Mouse (Mus musculus) adrenal gland, postnatal 25 days (tissue): ENCODE results near the gene Nfam1. TPM values are rescaled to one million over a fixed set of nuclear protein-coding genes. Genes with fewer than 3 reads are reported as not detected.

Experiments
- DNase-seq: peaks from one replicate; pipeline ENCODE4 v3.0.0; 2021; ENCODE audit warnings: mixed read lengths
- total RNA-seq: library from RNA; stranded (reverse); gene quantifications from 2 replicates; pipeline ENCODE4 v1.2.3, GENCODE M21; 2021

Nfam1 gene
- total RNA-seq, 1 experiment from 2014 or later = 1.5 TPM

GRCm38 (mm10) chr15:82992911-82993310 lies 40.2 kb downstream of the Nfam1 start:
- no peak for DNase-seq

DNA sequence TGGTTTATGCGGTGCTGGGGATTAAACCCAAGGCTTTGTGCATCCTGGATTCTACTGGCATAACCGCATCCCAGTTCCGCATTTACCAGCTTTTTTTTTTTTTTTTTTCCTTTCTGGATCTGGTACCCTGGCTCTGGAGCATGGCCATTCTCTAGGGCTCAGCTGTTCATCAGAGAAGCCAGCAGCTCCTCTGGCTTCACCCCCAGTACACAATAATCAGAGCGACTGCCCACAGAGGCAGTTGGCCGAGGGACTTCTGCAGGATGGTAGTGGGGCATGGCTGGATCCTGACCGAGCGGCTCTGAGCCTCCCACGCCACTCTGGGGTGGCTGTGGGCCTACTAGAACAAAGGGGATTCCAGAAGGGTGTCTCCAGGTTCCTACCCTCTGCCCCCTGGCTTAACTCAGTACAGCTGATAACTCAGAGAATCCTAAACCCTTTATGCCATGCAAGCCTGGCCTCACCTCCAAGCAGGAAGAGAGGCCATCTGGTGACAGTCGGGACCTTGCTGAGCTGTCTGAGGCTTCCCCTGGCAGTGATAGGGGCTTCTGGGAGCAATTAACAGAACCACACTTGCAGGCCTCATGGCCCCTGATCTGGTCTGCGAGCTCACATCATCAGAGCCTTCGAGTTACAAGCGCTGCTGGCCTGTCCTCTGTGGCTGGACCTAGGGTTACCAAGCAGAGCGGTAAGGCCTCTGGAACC lies 40.9 kb downstream of the Nfam1 start:
- DNase-seq = no peak

DNA sequence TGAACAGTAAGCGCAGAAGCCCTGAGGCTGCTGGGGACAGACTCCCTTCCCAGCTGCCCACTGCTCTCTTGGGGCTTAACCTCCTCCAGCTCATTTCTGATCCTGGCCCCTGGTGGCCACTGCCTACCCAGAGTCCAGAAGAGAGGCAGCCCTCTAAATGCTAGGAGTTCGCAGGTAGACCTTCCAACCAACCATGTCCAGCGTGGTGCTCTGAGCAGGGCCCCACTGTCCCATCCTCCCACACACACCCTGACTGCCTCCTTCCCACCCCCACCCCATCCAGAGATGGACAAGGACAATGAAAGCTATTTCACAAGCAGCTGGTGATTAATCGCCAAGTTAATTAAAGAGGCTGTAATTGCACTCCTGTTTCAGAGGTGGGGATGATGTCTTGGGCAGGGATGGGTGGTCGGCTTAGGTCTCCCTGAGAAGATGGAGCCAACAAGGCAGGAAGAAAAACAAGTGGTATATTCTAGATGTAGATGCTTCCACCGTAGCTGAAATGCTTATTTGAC lies 43.9 kb downstream of the Nfam1 start:
- DNase-seq = no peak

DNA sequence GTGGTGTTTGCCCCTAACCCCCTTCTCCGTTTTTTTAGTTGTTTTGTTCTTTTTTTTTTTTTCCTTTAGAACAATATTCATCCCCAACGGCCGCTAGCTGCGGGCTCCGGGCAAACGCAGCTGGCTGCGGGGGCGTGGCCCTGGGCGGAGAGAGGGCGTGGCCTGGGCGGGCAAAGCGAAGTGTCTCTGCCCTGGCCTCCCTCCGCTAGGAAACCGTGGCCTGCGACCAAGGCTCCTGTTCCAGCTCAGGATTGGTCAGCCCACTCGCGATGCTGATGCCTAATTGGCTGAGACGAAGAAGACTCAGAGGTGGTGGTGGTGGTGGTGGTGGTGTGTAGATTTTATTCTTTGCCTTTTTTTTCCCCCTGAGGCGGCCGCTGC lies 45.4 kb downstream of the Nfam1 start, which contains the start of gene Tcf20:
Gene Tcf20 (minus strand): TSS at position 141 of the 381 bp plus-strand sequence.
- peak; percentile 99 for DNase-seq

DNA sequence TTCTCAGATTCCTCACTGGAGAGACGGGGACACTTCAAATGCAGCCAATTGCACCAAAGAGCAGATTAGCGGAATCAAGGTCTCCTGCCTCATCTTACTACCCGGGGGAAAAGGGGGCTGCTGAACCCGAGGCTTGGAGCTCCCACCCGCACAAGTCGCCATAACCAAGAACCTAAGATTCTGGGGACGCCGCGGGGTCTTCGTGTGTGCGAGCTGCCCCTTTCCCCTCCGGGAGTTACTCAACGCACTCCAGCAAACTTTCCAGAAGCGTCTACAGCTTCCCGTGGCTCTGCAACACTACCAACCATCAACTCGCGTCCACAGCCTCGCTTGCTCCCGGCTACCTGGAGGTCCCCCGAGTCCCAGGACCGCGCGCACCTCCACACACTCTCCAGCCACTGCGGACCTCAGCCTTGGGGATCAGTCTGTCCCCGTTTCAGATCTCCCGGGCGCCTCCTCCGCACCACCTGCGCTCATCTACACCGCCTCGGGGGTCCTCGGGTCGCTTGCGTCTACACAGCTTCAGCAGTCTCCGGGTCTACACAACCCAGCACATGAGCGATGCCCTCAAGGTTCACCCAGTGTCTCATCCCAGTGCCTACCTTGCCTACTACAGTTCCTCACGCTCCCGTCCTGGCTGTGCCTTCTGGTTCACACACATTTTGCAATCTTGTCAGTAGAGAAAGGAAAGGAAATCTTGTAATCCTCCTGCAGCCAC lies 45.9 kb downstream of the Nfam1 start:
- no peak for DNase-seq

DNA sequence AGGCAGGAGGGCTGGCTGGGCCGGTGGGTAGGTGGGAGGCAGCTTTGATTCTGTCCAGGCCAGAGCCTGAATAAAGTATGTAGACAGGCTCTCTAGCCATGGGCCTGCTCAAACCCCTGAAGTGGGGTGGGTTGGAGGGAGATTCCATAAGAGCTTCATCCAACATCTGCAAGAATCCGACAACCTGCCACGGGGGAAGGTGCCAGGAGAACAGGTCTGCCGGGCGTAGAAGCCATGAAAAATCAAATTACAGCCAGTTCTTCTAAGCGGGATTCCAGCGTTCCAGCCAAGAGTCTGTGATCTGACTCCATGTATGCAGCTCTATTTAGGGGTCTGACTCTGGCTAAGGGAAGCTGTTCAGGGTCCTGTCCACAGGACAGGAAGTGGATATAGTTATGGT lies 48.5 kb downstream of the Nfam1 start:
- no peak for DNase-seq

DNA sequence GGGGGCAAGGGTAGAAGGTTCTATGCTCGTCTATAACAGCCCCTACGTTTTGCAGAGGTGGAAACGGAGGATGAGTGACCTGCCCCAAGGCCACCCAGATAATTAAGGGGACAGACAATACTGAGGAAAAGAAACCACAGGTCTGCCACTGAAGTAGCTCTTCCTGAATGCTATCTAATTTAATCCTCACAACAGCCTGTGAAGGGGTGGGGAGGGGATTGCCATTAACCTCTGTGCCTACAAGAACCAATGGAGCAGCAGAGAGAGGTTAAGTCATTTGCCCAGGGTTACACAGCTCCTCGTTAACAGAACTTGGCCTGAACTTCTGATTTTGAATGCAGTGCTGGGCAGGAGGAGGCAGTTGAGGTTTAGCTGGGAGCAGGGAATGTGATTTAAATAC lies 49.0 kb downstream of the Nfam1 start:
- DNase-seq = no peak

GRCm38 (mm10) chr15:82983416-82984026 lies 49.6 kb downstream of the Nfam1 start:
- peak; percentile 15 for DNase-seq

DNA sequence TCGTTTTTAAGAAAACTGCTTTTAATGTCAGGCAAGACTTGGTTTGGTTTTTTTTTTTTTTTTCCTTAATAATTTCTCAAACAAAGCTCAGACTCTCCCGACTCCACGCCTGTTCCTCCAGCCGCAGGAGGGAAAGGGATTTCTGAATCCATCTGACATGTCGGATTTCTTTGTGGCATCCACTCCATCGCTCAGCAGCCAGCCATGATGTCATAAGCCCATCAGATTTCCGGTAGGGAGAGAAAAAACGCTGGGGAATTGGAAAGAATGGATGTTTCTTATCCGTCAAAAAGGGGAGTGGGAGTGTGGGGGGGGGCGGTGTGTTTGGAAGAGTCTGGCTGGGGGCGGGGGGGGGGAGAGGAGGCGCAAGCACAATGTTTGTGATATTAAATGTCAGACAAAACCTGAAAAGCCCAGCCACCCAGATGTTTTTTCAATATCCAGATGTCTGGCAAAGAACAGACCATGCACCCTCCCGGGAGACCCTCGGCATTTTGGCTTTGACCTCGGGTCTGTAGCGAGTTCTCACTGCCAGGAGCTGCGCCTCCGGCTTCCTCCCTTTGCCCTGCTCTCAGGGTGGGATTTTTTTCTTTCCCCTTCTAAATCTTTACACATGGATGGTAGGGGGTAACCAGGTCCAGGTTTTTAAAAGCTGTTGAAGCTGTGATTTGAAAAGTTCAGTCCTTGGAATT lies 50.2 kb downstream of the Nfam1 start:
- DNase-seq = no peak

GRCm38 (mm10) chr15:82981676-82982520 lies 51.2 kb downstream of the Nfam1 start:
- no peak for DNase-seq

- DNase-seq = no peak
These were observed 53.6 kb downstream of the Nfam1 start for GRCm38 (mm10) chr15:82979531-82979930.

- DNase-seq = no peak
These were observed 58.6 kb downstream of the Nfam1 start for GRCm38 (mm10) chr15:82974471-82974870.

DNA sequence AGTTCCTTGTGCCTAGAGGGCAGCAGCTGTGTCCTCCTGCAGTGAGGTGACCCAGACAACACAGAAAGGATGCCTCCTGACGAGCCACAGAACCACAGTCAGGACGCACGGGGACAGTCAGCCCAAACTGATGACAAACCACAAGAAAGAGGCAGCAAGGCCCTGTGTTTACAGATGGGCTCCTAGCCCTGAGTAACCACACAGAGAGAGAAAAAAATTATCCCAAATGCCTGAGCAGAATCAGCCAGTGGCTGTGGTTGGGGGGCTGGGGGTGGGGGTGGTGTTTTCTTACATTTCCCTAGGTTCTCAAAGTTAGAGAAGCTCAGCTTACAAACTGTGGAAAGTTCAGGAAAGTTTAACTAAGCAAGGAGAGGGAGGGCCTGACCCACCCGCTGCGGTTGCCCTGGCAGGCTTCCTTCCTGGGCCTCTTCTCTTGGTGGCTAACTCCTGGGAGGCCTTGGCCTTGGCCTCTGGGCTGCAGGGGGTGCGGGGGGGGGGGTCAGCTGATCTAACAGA lies 63.8 kb downstream of the Nfam1 start:
- DNase-seq = peak; percentile 30

DNA sequence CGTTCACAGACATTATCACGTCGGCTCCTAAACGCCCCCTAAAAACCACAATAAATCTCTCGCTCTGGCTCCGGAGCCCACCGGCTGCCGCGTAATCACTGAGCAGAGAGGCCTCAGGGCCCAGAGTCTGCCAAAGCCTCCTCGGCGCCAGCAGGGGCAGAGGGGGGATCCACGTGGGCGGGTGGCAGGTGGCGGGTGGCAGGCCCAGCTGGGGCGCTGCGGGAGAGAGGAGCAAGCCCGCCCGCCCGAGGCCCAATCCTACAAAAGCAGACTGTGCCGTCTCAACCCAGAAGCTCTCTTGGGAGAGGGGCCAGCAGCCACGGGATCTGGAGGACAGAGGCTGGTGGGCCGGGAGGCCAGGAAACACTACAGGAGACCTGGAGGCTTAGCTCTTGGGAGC lies 64.7 kb downstream of the Nfam1 start:
- no peak for DNase-seq

- no peak for DNase-seq
These were observed 65.2 kb downstream of the Nfam1 start for GRCm38 (mm10) chr15:82967947-82968346.

GRCm38 (mm10) chr15:82964266-82964825 lies 68.8 kb downstream of the Nfam1 start:
- no peak for DNase-seq

DNA sequence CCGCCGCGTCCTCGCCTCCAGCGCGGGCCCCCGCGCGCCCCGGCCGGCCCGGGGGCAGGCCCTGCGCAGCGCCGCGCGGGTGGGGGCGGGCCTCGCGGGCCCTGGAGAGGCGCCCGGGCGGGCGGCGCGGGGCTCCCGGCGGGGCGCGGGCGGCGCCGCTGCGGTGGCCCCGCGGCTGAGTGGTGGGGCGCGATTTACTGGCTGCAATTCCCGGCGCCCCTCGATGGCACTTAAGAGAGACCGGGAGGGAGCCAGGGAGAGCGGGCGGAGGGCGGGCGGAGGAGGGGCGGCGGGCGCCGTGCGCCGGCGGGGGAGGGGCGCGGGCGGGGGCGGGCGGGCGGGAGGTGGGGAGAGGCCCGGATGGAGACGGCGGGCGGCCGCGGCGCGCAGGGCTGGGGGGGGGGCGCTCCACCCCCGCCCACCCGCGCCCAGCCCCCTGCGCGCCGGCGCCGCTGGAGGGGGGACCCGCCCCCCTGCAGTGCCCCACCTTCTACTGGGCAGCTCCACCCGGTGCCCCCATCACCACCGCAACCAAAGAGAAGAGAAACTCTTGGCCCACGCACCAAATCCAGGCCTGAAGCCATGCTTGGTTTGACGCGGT lies 69.5 kb downstream of the Nfam1 start:
- DNase-seq = peak; percentile 50

GRCm38 (mm10) chr15:82963090-82963489 lies 70.0 kb downstream of the Nfam1 start:
- no peak for DNase-seq

DNA sequence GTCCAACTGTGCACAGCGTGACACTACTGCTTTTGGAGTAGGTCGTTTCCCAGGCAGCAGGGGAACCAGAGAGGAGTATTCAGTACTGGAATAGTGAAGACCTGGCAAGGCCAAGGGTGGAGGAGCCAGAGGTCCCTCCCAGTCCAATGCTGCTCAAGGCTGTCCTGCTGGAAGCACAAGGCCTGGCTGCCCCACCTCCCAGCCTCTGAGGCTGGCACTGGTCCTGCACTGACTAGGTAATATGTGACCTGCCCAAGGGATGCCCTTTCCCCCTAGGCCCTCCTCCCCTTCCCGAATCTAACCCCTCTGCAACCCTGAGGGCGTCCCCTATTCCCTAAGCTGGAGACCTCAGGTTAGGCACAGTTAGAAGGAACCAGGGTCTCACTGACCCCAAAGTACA lies 70.6 kb downstream of the Nfam1 start:
- peak; percentile 53 for DNase-seq

DNA sequence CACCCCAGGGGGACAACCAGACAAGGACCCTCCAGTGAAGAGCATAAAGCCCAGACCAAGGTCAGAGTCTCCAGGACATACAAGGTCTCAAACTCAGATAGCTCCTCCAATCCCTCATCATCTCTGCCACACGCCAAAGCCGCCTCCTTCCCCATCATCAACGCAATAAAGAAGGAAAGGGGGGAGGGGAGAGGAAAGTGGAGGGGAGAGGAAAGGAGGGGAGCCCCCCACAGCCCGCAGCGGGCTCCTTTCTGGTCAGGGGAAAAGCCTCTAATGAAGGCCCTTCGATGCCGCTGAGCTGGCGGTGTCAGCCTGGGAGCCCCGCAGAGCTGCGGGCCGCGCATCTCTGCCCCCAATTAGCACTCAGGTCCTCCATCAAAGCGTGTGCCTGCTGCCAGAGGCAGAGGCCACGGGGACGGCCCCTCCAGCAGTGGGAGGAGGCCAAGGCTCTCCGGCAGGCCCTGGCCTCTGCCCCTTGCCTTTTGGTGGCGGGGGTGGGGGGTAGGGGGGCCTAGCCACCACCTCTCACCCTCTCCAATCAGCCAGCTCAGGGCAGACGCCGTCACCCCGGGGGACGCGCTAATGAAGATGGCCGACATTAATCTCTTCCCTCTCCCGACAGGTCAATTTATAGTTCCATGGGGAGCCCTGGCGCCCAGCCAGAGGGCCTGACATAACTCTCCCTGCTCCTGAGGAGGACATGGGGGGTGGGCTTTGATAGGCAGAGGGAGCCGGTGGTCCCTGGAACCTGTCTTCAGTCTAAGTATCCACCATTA lies 72.1 kb downstream of the Nfam1 start:
- DNase-seq = no peak
